Mouse (Mus musculus): ENCODE data around the gene Hcls1. TPM values are rescaled to one million over a fixed set of nuclear protein-coding genes. Genes with fewer than 3 reads are reported as not detected.
A peak's percentile ranks its signal among the peaks of the same experiment; 100 is the strongest.

Hcls1 gene
- polyA plus RNA-seq, 1 experiment from 2014 or later = 2.5 TPM

GRCm38 (mm10) chr16:36963415-36963814 is 28.6 kb downstream of the Hcls1 start:
- Histone ChIP-seq H3K4me3 (no peak overlapping the region), H3K36me3 (no peaks in the 10 kb centered on the region), H3K27ac (replicated peaks) (no peak overlapping the region), H3K9me3 (replicated peaks) (no peaks in the 10 kb centered on the region), H3K27me3 (ENCODE audit: low read depth, poor library complexity, severe bottlenecking) (no peaks in the 10 kb centered on the region), H3K4me1 (no peaks in the 10 kb centered on the region)
- no peak for DNase-seq (ENCODE audit: low spot score)
- 90% methylated on average over 4 of the region's 4 CpGs for WGBS

DNA sequence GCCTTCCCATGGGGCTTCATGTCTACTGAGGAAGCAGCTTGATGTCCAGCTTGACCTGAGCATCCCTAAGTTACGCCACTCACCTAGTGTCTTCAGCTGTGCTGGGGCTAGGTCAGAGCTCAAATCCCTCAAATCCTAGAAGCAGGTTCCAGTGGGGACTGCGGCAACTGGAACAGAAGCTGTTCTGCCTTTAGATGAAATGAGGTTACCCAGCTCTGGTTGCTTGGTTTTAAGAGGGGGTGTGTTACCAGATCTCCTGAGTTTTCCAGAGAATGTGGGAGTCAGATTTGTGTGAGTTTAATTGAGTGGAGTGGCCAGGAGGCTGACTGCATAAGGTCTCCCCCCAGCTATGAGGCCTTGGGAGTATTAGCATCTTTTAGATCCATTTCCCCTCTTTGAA is 44.3 kb downstream of the Hcls1 start:
- WGBS = 95% methylated on average over 2 of the region's 2 CpGs
- H3K27ac ChIP-seq (replicated peaks) = no peak overlapping the region
- no peaks in the 10 kb centered on the region for H3K4me1 ChIP-seq
- H3K4me3 ChIP-seq = no peak overlapping the region
- H3K36me3 ChIP-seq = no peaks in the 10 kb centered on the region
- no peaks in the 10 kb centered on the region for H3K27me3 ChIP-seq (ENCODE audit: low read depth, poor library complexity, severe bottlenecking)
- no peak for DNase-seq (ENCODE audit: low spot score)
- no peaks in the 10 kb centered on the region for H3K9me3 ChIP-seq (replicated peaks)

DNA sequence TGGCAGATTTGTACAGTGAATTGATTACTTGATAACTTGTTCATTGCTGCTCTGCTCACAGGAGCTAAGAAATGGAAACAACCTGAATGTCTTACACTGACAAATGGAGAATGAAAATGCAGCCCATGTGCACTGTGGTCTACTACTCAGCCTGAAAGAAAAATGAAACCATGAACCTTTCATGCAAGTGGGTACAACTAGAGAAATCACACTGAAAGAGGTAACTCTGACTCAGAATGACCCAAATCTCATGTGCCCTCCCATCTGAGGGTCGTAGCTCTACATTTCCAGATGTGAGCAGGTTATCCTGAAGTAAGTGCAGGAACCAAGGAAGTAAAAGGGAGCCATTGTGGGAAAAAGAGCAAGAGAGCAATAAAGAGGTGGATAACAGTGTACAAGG is 49.0 kb downstream of the Hcls1 start:
- H3K36me3 ChIP-seq = no peaks in the 10 kb centered on the region
- H3K27ac ChIP-seq (replicated peaks) = no peak overlapping the region
- no peaks in the 10 kb centered on the region for H3K9me3 ChIP-seq (replicated peaks)
- no peak for DNase-seq (ENCODE audit: low spot score)
- WGBS = 90% methylated on average over 1 of the region's 1 CpGs
- no peaks in the 10 kb centered on the region for H3K4me1 ChIP-seq
- no peak overlapping the region for H3K4me3 ChIP-seq
- H3K27me3 ChIP-seq (ENCODE audit: low read depth, poor library complexity, severe bottlenecking) = no peaks in the 10 kb centered on the region

DNA sequence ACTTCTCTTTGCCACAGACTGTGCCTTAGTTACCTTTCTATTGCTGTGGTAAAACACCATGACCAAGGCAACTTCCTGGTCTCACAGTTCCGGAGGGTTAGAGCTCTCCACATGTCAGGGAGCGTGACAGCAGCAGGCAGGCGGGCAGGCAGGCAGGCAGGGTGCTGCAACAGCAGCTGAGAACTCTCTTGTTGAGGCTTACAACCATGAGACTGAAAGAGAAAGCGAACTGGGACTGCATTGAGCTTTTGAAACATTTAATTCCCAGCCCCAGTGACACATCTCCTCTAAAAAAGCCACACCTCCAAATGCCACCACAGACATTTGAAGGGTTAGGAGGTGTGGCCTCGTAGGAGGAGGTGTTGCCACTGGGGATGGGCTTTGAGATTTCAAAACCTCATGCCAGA is 50.9 kb downstream of the Hcls1 start:
- 78% methylated on average over 5 of the region's 5 CpGs for WGBS
- Histone ChIP-seq H3K27me3 (ENCODE audit: low read depth, poor library complexity, severe bottlenecking) (no peaks in the 10 kb centered on the region), H3K4me1 (0 out of 2 replicates have a peak, but pooled peaks cover 4% of the 10 kb centered on the region), H3K27ac (replicated peaks) (no peak overlapping the region), H3K4me3 (no peak overlapping the region), H3K36me3 (no peaks in the 10 kb centered on the region), H3K9me3 (replicated peaks) (no peaks in the 10 kb centered on the region)
- no peak for DNase-seq (ENCODE audit: low spot score)

- H3K9me3 ChIP-seq (replicated peaks) = no peaks in the 10 kb centered on the region
- H3K36me3 ChIP-seq = no peaks in the 10 kb centered on the region
- DNase-seq (ENCODE audit: low spot score) = no peak
- H3K27ac ChIP-seq (replicated peaks) = no peak overlapping the region
- H3K27me3 ChIP-seq (ENCODE audit: low read depth, poor library complexity, severe bottlenecking) = no peaks in the 10 kb centered on the region
- H3K4me3 ChIP-seq = no peak overlapping the region
- 0 out of 2 replicates have a peak, but pooled peaks cover 4% of the 10 kb centered on the region for H3K4me1 ChIP-seq
- 81% methylated on average over 2 of the region's 2 CpGs for WGBS
Observed at GRCm38 (mm10) chr16:36987399-36987798, 52.6 kb downstream of the Hcls1 start.

DNA sequence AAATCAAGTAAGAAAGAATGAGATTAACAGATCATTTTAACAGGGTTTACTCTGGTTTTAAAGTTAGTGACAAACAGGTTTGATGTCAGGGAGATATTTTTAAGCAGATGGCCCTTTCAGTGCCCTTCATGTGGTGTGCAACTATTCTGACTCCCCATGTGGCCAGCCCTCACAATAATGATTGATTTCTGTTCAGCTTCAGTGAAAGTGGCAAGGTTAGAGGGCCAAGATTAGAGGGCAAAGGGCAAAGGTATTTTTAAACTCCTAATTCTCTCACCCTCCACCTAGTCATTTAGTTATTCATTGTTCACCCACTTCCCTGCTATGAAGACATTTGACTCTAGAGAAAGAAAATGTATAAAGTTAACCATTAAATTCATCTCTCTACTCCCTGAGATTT is 53.3 kb downstream of the Hcls1 start:
- Histone ChIP-seq H3K27me3 (ENCODE audit: low read depth, poor library complexity, severe bottlenecking) (no peaks in the 10 kb centered on the region), H3K36me3 (no peaks in the 10 kb centered on the region), H3K4me3 (no peak overlapping the region), H3K4me1 (0 out of 2 replicates have a peak, but pooled peaks cover 4% of the 10 kb centered on the region), H3K9me3 (replicated peaks) (no peaks in the 10 kb centered on the region), H3K27ac (replicated peaks) (no peak overlapping the region)
- no peak for DNase-seq (ENCODE audit: low spot score)

DNA sequence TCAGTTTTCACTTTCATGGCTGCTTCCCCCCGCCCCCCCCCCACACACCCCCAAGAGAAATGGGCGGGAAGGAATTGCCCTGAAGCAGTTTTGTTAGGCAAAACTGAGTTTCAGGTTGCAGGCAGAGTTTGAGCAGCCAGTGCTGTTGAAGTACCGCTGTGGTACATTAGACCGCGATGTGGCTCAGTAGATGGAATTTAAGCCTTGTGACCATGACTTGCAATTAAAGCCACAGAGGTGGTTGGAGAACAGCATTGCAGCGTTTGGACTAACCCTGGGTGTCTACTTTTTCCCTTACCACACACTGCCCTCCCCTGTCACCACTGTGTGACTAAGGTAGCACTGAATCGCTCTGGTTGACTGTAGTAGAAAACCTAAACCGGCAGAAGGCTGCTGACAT is 54.7 kb downstream of the Hcls1 start:
- Histone ChIP-seq H3K4me3 (no peak overlapping the region), H3K27me3 (ENCODE audit: low read depth, poor library complexity, severe bottlenecking) (no peaks in the 10 kb centered on the region), H3K4me1 (0 out of 2 replicates have a peak, but pooled peaks cover 4% of the 10 kb centered on the region), H3K9me3 (replicated peaks) (no peaks in the 10 kb centered on the region), H3K27ac (replicated peaks) (no peak overlapping the region), H3K36me3 (no peaks in the 10 kb centered on the region)
- no peak for DNase-seq (ENCODE audit: low spot score)
- WGBS = 87% methylated on average over 8 of the region's 8 CpGs

DNA sequence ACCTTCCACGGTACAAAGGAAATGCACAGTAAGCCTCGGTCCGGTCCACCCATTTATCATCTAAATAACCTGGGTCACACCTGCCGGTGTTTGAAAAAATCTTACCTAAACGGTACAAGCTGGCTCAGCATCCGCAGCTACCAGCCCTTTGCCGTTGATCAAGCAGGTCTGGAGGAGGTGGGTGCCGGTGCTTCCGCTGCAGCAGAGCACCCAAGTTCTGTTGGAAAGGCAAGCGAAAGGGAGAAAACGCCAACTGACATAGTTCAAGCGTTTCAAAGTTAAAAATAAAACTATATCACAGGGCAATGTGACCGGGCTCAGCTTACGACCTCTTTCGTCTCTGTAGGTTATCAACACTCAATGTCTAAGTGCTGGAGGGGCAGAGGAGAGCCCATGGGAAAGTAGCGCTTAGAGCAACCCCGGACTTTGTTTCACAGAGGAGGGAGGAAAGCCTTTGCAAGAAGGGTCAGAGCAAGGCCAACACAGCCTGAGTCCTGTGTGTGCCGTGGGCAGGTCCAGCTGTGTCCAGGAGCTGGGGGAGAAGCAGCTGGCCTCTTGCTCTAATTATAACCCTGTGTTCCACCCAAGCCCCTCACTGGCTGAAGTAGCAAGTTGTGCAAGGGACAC is 55.3 kb downstream of the Hcls1 start, which contains the start of gene Fbxo40:
TSS of gene Fbxo40 (minus strand) at position 469 of the 627 bp plus-strand sequence.
- Histone ChIP-seq H3K9me3 (replicated peaks) (no peaks in the 10 kb centered on the region), H3K27ac (replicated peaks) (0 out of 2 replicates have a peak within 1 kb of the TSS, but pooled peaks have one; percentile 23), H3K27me3 (ENCODE audit: low read depth, poor library complexity, severe bottlenecking) (no peaks in the 10 kb centered on the region), H3K36me3 (no peaks in the 10 kb centered on the region), H3K4me3 (no peak within 1 kb of the TSS), H3K4me1 (0 out of 2 replicates have a peak, but pooled peaks cover 4% of the 10 kb centered on the region)
- WGBS = 85% methylated on average over 18 of the region's 18 CpGs
- no peak for DNase-seq (ENCODE audit: low spot score)

GRCm38 (mm10) chr16:36997650-36998049 is 62.9 kb downstream of the Hcls1 start:
- no peak overlapping the region for H3K27ac ChIP-seq (replicated peaks)
- H3K36me3 ChIP-seq = no peaks in the 10 kb centered on the region
- no peak for DNase-seq (ENCODE audit: low spot score)
- H3K4me1 ChIP-seq = no peaks in the 10 kb centered on the region
- 88% methylated on average over 6 of the region's 6 CpGs for WGBS
- no peak overlapping the region for H3K4me3 ChIP-seq
- H3K27me3 ChIP-seq (ENCODE audit: low read depth, poor library complexity, severe bottlenecking) = no peaks in the 10 kb centered on the region
- H3K9me3 ChIP-seq (replicated peaks) = no peaks in the 10 kb centered on the region

DNA sequence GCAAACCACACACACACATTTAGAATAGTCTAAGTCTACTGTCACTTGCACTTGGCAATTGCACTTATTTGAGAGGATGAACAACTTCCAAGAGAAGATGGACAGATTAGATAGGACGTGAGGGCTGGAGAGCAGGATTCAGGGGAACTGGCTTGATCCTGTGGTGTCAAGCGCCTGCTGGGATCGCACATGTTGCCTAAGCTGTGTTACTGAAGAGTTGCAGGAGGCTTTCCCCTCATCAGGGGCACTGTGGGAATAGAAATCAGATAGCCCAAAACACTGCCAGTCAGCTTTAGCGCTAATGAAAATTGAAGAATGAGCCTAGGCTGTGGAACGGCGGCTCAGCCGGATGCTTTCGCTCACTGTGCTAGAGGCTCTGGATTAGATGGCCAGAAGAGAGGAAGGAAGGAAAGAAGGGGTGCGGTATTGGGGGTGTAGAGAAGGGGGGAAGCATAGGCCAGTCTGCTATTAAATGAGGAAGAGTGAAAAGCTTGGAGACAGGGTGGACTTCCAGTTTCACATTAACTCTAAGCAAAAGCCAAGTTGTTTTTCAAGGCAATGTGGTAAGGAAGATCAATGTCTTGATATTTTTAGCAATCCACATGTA is 64.7 kb downstream of the Hcls1 start:
- DNase-seq (ENCODE audit: low spot score) = no peak
- 82% methylated on average over 9 of the region's 9 CpGs for WGBS
- H3K4me3 ChIP-seq = no peak overlapping the region
- no peaks in the 10 kb centered on the region for H3K9me3 ChIP-seq (replicated peaks)
- no peak overlapping the region for H3K27ac ChIP-seq (replicated peaks)
- H3K36me3 ChIP-seq = no peaks in the 10 kb centered on the region
- H3K27me3 ChIP-seq (ENCODE audit: low read depth, poor library complexity, severe bottlenecking) = no peaks in the 10 kb centered on the region
- no peaks in the 10 kb centered on the region for H3K4me1 ChIP-seq

GRCm38 (mm10) chr16:37009262-37009661 is 74.5 kb downstream of the Hcls1 start:
- no peaks in the 10 kb centered on the region for H3K27me3 ChIP-seq (ENCODE audit: low read depth, poor library complexity, severe bottlenecking)
- WGBS = 74% methylated on average over 6 of the region's 6 CpGs
- H3K36me3 ChIP-seq = peaks cover 8% of the 10 kb centered on the region
- no peaks in the 10 kb centered on the region for H3K9me3 ChIP-seq (replicated peaks)
- no peak overlapping the region for H3K27ac ChIP-seq (replicated peaks)
- peaks cover 26% of the 10 kb centered on the region for H3K4me1 ChIP-seq
- H3K4me3 ChIP-seq = no peak overlapping the region
- DNase-seq (ENCODE audit: low spot score) = no peak

DNA sequence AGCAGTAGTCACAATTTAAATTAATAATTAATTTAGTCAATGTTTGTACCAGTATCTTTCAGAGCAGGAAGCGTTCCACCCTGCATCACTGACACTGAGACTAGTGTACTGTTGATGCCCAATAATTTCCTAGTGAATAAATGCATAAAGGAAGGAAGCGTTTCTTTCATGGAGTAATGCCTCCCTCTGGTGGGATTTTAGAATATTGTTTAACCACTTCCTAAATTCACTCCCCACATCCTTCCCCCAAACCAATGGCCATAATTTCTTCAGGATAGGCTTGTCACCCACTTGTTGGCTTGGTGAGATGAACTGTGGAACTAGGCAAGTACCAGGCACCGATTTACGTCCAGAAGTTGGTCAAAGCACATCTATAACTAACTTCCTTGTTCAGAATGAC is 75.6 kb downstream of the Hcls1 start:
- Histone ChIP-seq H3K27ac (replicated peaks) (no peak overlapping the region), H3K4me3 (no peak overlapping the region), H3K9me3 (replicated peaks) (no peaks in the 10 kb centered on the region), H3K4me1 (peaks cover 26% of the 10 kb centered on the region), H3K27me3 (ENCODE audit: low read depth, poor library complexity, severe bottlenecking) (no peaks in the 10 kb centered on the region), H3K36me3 (peaks cover 19% of the 10 kb centered on the region)
- no peak for DNase-seq (ENCODE audit: low spot score)
- WGBS = 65% methylated on average over 4 of the region's 4 CpGs

DNA sequence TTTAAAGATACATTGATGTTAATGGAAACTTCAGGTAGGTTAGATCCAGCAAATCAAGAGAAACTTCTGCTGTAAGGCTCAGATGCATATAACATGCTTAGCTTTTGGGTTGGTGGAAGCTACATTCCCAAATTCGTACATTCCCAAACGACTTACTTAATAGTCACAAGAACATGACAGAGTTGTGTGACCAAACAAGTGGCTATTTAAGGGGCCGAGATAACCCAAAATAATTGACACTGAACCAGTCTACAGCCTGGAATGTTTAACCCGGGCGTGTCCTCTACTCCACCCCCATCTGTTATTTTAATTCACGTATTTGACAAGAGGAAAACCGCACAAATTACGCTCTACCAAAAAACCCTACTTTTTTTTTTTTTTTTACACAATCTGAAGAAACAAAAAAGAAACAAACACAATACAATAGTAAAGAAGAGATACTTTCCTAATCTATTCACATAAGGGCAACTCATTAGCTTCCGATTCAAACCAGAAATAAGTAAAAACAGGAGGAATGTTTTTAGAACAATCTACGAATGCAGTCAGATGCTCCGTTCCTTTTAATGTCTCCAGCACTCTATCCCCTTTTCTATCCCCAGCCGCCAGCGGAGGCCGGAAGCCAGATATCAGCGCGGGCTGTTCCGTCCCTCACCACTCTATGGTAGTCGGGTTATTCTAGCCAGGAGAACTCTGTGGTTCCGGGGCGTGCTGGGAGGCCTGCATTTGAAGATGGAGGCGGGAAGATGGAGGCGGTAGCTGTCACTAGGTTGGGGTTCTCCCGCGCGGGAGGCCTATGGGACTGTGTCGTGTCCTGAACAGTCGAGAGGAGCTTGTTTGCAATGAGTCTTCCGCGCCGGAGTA is 76.5 kb downstream of the Hcls1 start, which contains the start of gene Polq:
TSS of gene Polq (plus strand) at position 726 of the 861 bp plus-strand sequence.
- peak; percentile 89 for DNase-seq (ENCODE audit: low spot score)
- H3K4me1 ChIP-seq = peaks cover 26% of the 10 kb centered on the region
- peak within 1 kb of the TSS; percentile 98 for H3K4me3 ChIP-seq
- no peaks in the 10 kb centered on the region for H3K9me3 ChIP-seq (replicated peaks)
- WGBS = 6% methylated on average over 30 of the region's 30 CpGs
- no peaks in the 10 kb centered on the region for H3K27me3 ChIP-seq (ENCODE audit: low read depth, poor library complexity, severe bottlenecking)
- H3K36me3 ChIP-seq = peaks cover 25% of the 10 kb centered on the region
- peak within 1 kb of the TSS; percentile 89 for H3K27ac ChIP-seq (replicated peaks)

Measured in midbrain, embryonic 10.5 days (tissue).